Mouse (Mus musculus) heart, embryonic 13.5 days (tissue): ENCODE results near the gene Uqcrq. TPM values are rescaled to one million over a fixed set of nuclear protein-coding genes. Genes with fewer than 3 reads are reported as not detected.

Experiments used
- ATAC-seq: fragments of 200-750 bp; cut with Nextera tagmentation; 2 replicates; pipeline ENCODE4 v1.8.0; 2017; ENCODE audit warnings: moderate TSS enrichment; ENCODE audit not compliant: insufficient number of reproducible peaks, low FRiP score, low TSS enrichment; ENCODE audit errors: extremely low read depth
- H3K27ac ChIP-seq: fragments of 300-500 bp; sonication (generic); replicated peaks from 2 replicates; pipeline ENCODE4 v1.5.1; 2015; ENCODE audit warnings: moderate library complexity, mild to moderate bottlenecking, inconsistent platforms
- H3K27me3 ChIP-seq: fragments of 300-500 bp; sonication (generic); replicated peaks from 2 replicates; pipeline ENCODE4 v1.6.1; 2015; ENCODE audit warnings: mild to moderate bottlenecking, inconsistent platforms
- H3K36me3 ChIP-seq: fragments of 300-500 bp; sonication (generic); 2 replicates; pipeline ENCODE4 v1.6.1; 2015; ENCODE audit warnings: mild to moderate bottlenecking, inconsistent platforms
- H3K4me1 ChIP-seq: fragments of 300-500 bp; sonication (generic); 2 replicates; pipeline ENCODE4 v1.6.1; 2015; ENCODE audit warnings: inconsistent platforms
- H3K4me2 ChIP-seq: fragments of 300-500 bp; sonication (generic); 2 replicates; pipeline ENCODE4 v1.6.1; 2015; ENCODE audit warnings: inconsistent platforms, mild to moderate bottlenecking, moderate library complexity
- H3K4me3 ChIP-seq: fragments of 300-500 bp; sonication (generic); 2 replicates; pipeline ENCODE4 v1.5.1; 2015; ENCODE audit warnings: moderate library complexity, mild to moderate bottlenecking, inconsistent platforms
- H3K9ac ChIP-seq: fragments of 300-500 bp; sonication (generic); 2 replicates; pipeline ENCODE4 v1.6.1; 2015; ENCODE audit warnings: inconsistent platforms, mild to moderate bottlenecking, moderate library complexity
- H3K9me3 ChIP-seq: fragments of 300-500 bp; sonication (generic); 2 replicates; pipeline ENCODE4 v1.6.1; 2016; ENCODE audit warnings: inconsistent platforms
- WGBS: fragments of 180-500 bp; shearing (Covaris S2); methylation state at CpG from one replicate; pipeline ENCODE4 v1.1.7; 2015; ENCODE audit warnings: mixed read lengths; 5-methylcytosine and 5-hydroxymethylcytosine counted together
- microRNA-seq: library from miRNA; unstranded; fragments of <30 nt; microRNA quantifications from one replicate; pipeline ENCODE4, GENCODE M21; 2016
- polyA plus RNA-seq: library from polyadenylated mRNA; unstranded; fragments of >200 nt; fragmentation: Nextera tagmentation; extraction: Ambion mirVana; gene quantifications from 2 replicates; pipeline ENCODE4 v1.2.1, GENCODE M21; 2015

Uqcrq gene
- polyA plus RNA-seq, 1 experiment from 2014 or later, result 1,048 TPM

- 92% methylated on average over 1 of the region's 1 CpGs for WGBS
- no peaks in the 10 kb centered on the region for H3K27me3 ChIP-seq
Measured at GRCm38 (mm10) chr11:53393856-53394255, 36.8 kb downstream of the Uqcrq start.

GRCm38 (mm10) chr11:53383758-53384428 is 46.7 kb downstream of the Uqcrq start:
- Histone ChIP-seq H3K9me3 (no peaks in the 10 kb centered on the region), H3K9ac (no peak overlapping the region), H3K36me3 (peaks cover 67% of the 10 kb centered on the region), H3K4me2 (no peak overlapping the region), H3K27ac (no peak overlapping the region), H3K4me1 (peaks cover 2% of the 10 kb centered on the region; the same call in 1 of the 2 replicates), H3K27me3 (no peaks in the 10 kb centered on the region), H3K4me3 (no peak overlapping the region)
- ATAC-seq, result no peak
- WGBS, result 93% methylated on average over 2 of the region's 2 CpGs

More at GRCm38 (mm10) chr11:53393856-53394255, 36.8 kb downstream of the Uqcrq start:
- no peaks in the 10 kb centered on the region for H3K9me3 ChIP-seq
- peaks cover 80% of the 10 kb centered on the region for H3K36me3 ChIP-seq
- no peak overlapping the region for H3K4me2 ChIP-seq
- H3K27ac ChIP-seq, result no peak overlapping the region
- H3K9ac ChIP-seq, result no peak overlapping the region
- H3K4me3 ChIP-seq, result no peak overlapping the region
- no peak for ATAC-seq
- H3K4me1 ChIP-seq, result no peaks in the 10 kb centered on the region

- 86% methylated on average over 1 of the region's 1 CpGs for WGBS
- Histone ChIP-seq H3K27me3 (no peaks in the 10 kb centered on the region), H3K4me2 (no peak overlapping the region), H3K4me1 (peaks cover 6% of the 10 kb centered on the region; the same call in 1 of the 2 replicates), H3K9me3 (no peaks in the 10 kb centered on the region), H3K27ac (no peak overlapping the region), H3K4me3 (no peak overlapping the region), H3K9ac (no peak overlapping the region), H3K36me3 (peaks cover 71% of the 10 kb centered on the region)
- ATAC-seq, result no peak
Measured at GRCm38 (mm10) chr11:53378918-53379317, 51.7 kb downstream of the Uqcrq start.

Small RNA genes within 50 kb of the gene (microRNA-seq; reads per million reads assigned to microRNA genes)
- not detected for gene Mir6920

Other genes with a start within 250 kb of the Uqcrq start
- gene Hspa4, start 130.4 kb downstream of the Uqcrq start, polyA plus RNA-seq, result 61.3 and 63.2 TPM in 2 replicates
- gene Zcchc10, start 106.2 kb downstream of the Uqcrq start, polyA plus RNA-seq, result 13.6 and 15.8 TPM in 2 replicates
- 31.2 and 38.7 TPM in 2 replicates for gene Aff4, start 80.0 kb downstream of the Uqcrq start, polyA plus RNA-seq
- 0.51 TPM in 2 replicates for gene Leap2, start 7.7 kb downstream of the Uqcrq start, polyA plus RNA-seq
- gene Gdf9, start 192 bp upstream of the Uqcrq start, polyA plus RNA-seq, result 0.91 and 1.2 TPM in 2 replicates
- gene Gm10447, start 26.3 kb upstream of the Uqcrq start, polyA plus RNA-seq, result 0.09 and 0.14 TPM in 2 replicates
- 3.0 TPM in 2 replicates for gene Shroom1, start 26.4 kb upstream of the Uqcrq start, polyA plus RNA-seq
- gene Gm9837, start 39.6 kb upstream of the Uqcrq start, polyA plus RNA-seq, result not detected in 2 replicates
- gene Gm9945, start 49.3 kb upstream of the Uqcrq start, polyA plus RNA-seq, result not detected in 2 replicates
- gene Sowaha, start 49.4 kb upstream of the Uqcrq start, polyA plus RNA-seq, result 0.27 and 0.47 TPM in 2 replicates
- 18.0 and 18.3 TPM in 2 replicates for gene Sept8, start 88.4 kb upstream of the Uqcrq start, polyA plus RNA-seq
- 37.3 and 41.5 TPM in 2 replicates for gene Kif3a, start 136.5 kb upstream of the Uqcrq start, polyA plus RNA-seq
- gene Il4, start 187.8 kb upstream of the Uqcrq start, polyA plus RNA-seq, result 0.40 and 0.79 TPM in 2 replicates
- gene Il13, start 203.9 kb upstream of the Uqcrq start, polyA plus RNA-seq, result not detected in 2 replicates